Mouse (Mus musculus): Measurements from ENCODE around the gene Eml6.
"Not testable (repeated sequence)": the region's sequence is repeated elsewhere in the genome, so short reads cannot be mapped to it uniquely, and the experiment has no call there.

The Eml6 gene

GRCm38 (mm10) chr11:29861040-29861439 lies 164.8 kb downstream of the Eml6 start:
- DNase-seq (ENCODE audit: extremely low read depth, low read depth, low spot score), result no peak

GRCm38 (mm10) chr11:29840606-29841227 lies 185.1 kb downstream of the Eml6 start:
- no peak for DNase-seq (ENCODE audit: extremely low read depth, low read depth, low spot score)

- peak; percentile 1 for DNase-seq (ENCODE audit: extremely low read depth, low read depth, low spot score)
These were observed 186.1 kb downstream of the Eml6 start for GRCm38 (mm10) chr11:29839781-29840180.

GRCm38 (mm10) chr11:29837066-29837465 lies 188.8 kb downstream of the Eml6 start:
- DNase-seq (ENCODE audit: extremely low read depth, low read depth, low spot score), result no peak

GRCm38 (mm10) chr11:29827729-29828128 lies 198.1 kb downstream of the Eml6 start:
- no peak for DNase-seq (ENCODE audit: extremely low read depth, low read depth, low spot score)

- no peak for DNase-seq (ENCODE audit: extremely low read depth, low read depth, low spot score)
These were observed 199.8 kb downstream of the Eml6 start for GRCm38 (mm10) chr11:29826001-29826400.

GRCm38 (mm10) chr11:29825271-29825718 lies 200.5 kb downstream of the Eml6 start, which contains the start of gene 4931440F15Rik:
Gene 4931440F15Rik (minus strand): TSS chr11:29825668.
- not testable (repeated sequence) for DNase-seq (ENCODE audit: extremely low read depth, low read depth, low spot score)

- DNase-seq (ENCODE audit: extremely low read depth, low read depth, low spot score), result not testable (repeated sequence)
These were observed 201.2 kb downstream of the Eml6 start for GRCm38 (mm10) chr11:29824474-29825270.

GRCm38 (mm10) chr11:29823141-29823540 lies 202.7 kb downstream of the Eml6 start:
- DNase-seq (ENCODE audit: extremely low read depth, low read depth, low spot score), result no peak

- no peak for DNase-seq (ENCODE audit: extremely low read depth, low read depth, low spot score)
These were observed 210.2 kb downstream of the Eml6 start for GRCm38 (mm10) chr11:29815670-29816069.

- DNase-seq (ENCODE audit: extremely low read depth, low read depth, low spot score), result no peak
These were observed 210.6 kb downstream of the Eml6 start for GRCm38 (mm10) chr11:29815261-29815660.

- no peak for DNase-seq (ENCODE audit: extremely low read depth, low read depth, low spot score)
These were observed 212.6 kb downstream of the Eml6 start for GRCm38 (mm10) chr11:29813267-29813666.

GRCm38 (mm10) chr11:29812475-29812874 lies 213.4 kb downstream of the Eml6 start:
- no peak for DNase-seq (ENCODE audit: extremely low read depth, low read depth, low spot score)

- no peak for DNase-seq (ENCODE audit: extremely low read depth, low read depth, low spot score)
These were observed 215.5 kb downstream of the Eml6 start for GRCm38 (mm10) chr11:29810324-29810723.

- no peak for DNase-seq (ENCODE audit: extremely low read depth, low read depth, low spot score)
These were observed 216.7 kb downstream of the Eml6 start for GRCm38 (mm10) chr11:29808981-29809589.

- no peak for DNase-seq (ENCODE audit: extremely low read depth, low read depth, low spot score)
These were observed 217.5 kb downstream of the Eml6 start for GRCm38 (mm10) chr11:29808173-29808980.

- DNase-seq (ENCODE audit: extremely low read depth, low read depth, low spot score), result no peak
These were observed 218.5 kb downstream of the Eml6 start for GRCm38 (mm10) chr11:29807325-29807724.

- DNase-seq (ENCODE audit: extremely low read depth, low read depth, low spot score), result no peak
These were observed 224.1 kb downstream of the Eml6 start for GRCm38 (mm10) chr11:29801432-29802427.

- DNase-seq (ENCODE audit: extremely low read depth, low read depth, low spot score), result no peak
These were observed 226.0 kb downstream of the Eml6 start for GRCm38 (mm10) chr11:29799839-29800238.

GRCm38 (mm10) chr11:29795106-29795505 lies 230.7 kb downstream of the Eml6 start:
- no peak for DNase-seq (ENCODE audit: extremely low read depth, low read depth, low spot score)

Measured in fat pad, adult 2 months (tissue).